8 mouse cellular contexts compared by ENCODE assay signal in genomic region chrX:70582344-70582743, GRCm38 (mm10).
A peak's percentile ranks its signal among the peaks of the same experiment; 100 is the strongest.
DNase-seq lines count a peak whose midpoint lies in the region; ATAC-seq and TF ChIP-seq lines count a peak whose summit lies in the region.
"Not testable (repeated sequence)": the region's sequence is repeated elsewhere in the genome, so short reads cannot be mapped to it uniquely, and the experiment has no call there.

No protein-coding gene starts in this region.

- intact Hi-C loops in heart, adult 2 months (cut with DNase I), result loop anchor here (2.0 to 5.0 kb wide), 4 partner anchors 130 to 800 kb away; partner anchors contain the start of gene Mamld1

- not testable (repeated sequence) for TF ChIP-seq POLR2A in heart, adult 2 months (IDR thresholded peaks at IDR 0.05; ENCODE audit: insufficient read depth, low read depth, low read length); kidney, adult 2 months (IDR thresholded peaks at IDR 0.05; ENCODE audit: low read depth, low read length)

- peak; percentile 24 for DNase-seq in brain, embryonic 18.5 days (ENCODE audit: low read depth, low spot score)
- DNase-seq in embryo, embryonic 11.5 days (ENCODE audit: low read depth, low spot score), result peak; percentile 11
- not testable (repeated sequence) for DNase-seq in heart, adult 2 months
- DNase-seq in kidney, adult 2 months, result peak; percentile 28
- DNase-seq in left cerebral cortex, adult 9 months (ENCODE audit: low spot score in 2 of 2), result peak; percentile 5 to 60
- DNase-seq in midbrain, embryonic 14.5 days, result peak; percentile 78
- peak; percentile 3 for DNase-seq in right cerebral cortex, postnatal 4 days

- TF ChIP-seq CTCF in E14TG2a.4 (conservative IDR thresholded peaks at IDR 0.05; ENCODE audit: low read length), result peak; percentile 65
- TF ChIP-seq CTCF in heart, adult 2 months (IDR thresholded peaks at IDR 0.05), result peak; percentile 80
- 0 out of 2 replicates have a peak, but pooled peaks have one; percentile 25 for TF ChIP-seq CTCF in kidney, adult 2 months (conservative IDR thresholded peaks at IDR 0.05; ENCODE audit: insufficient read depth, insufficient read length, low read depth, low read length)

- WGBS in heart, adult 2 months, result 4% methylated on average over 2 of the region's 2 CpGs
- WGBS in kidney, adult 2 months, result 6% methylated on average over 2 of the region's 2 CpGs
- 23% methylated on average over 2 of the region's 2 CpGs for WGBS in midbrain, embryonic 14.5 days

- H3K9me3 ChIP-seq in E14TG2a.4 (ENCODE audit: low read length); midbrain, embryonic 14.5 days (ENCODE audit: control insufficient read depth, low read length): not testable (repeated sequence)

- not testable (repeated sequence) for H3K27ac ChIP-seq in heart, adult 2 months; kidney, adult 2 months (ENCODE audit: insufficient read depth, low read depth, low read length); midbrain, embryonic 14.5 days (replicated peaks; ENCODE audit: low read depth, low read length)

- H3K79me2 ChIP-seq in heart, adult 2 months (replicated peaks; ENCODE audit: control insufficient read depth, insufficient read depth, low read length), result not testable (repeated sequence)

- not testable (repeated sequence) for H3K4me1 ChIP-seq in E14TG2a.4 (replicated peaks; ENCODE audit: low read depth, low read length); heart, adult 2 months (ENCODE audit: control insufficient read depth, insufficient read depth, low read length); kidney, adult 2 months (ENCODE audit: control insufficient read depth, insufficient read depth, low read length); midbrain, embryonic 14.5 days (ENCODE audit: control insufficient read depth, insufficient read depth, low read length)

- not testable (repeated sequence) for TF ChIP-seq EP300 in heart, adult 2 months (IDR thresholded peaks at IDR 0.05; ENCODE audit: insufficient read depth, low read depth, low read length)

- H3K4me2 ChIP-seq in midbrain, embryonic 14.5 days (ENCODE audit: low read length), result not testable (repeated sequence)

- not testable (repeated sequence) for H3K27me3 ChIP-seq in E14TG2a.4 (ENCODE audit: insufficient read depth, low read length); heart, adult 2 months (ENCODE audit: control insufficient read depth, insufficient read depth, low read length); kidney, adult 2 months (replicated peaks; ENCODE audit: control insufficient read depth, insufficient read depth, low read length); midbrain, embryonic 14.5 days (ENCODE audit: control insufficient read depth, insufficient read depth, low read length)

- ATAC-seq in midbrain, embryonic 14.5 days (ENCODE audit: low FRiP score, low TSS enrichment), result not testable (repeated sequence)

- not testable (repeated sequence) for H3K4me3 ChIP-seq in E14TG2a.4 (replicated peaks; ENCODE audit: low read length); heart, adult 2 months; kidney, adult 2 months (ENCODE audit: insufficient read depth, low read depth, low read length); midbrain, embryonic 14.5 days (replicated peaks; ENCODE audit: low read depth, low read length)

- H3K9ac ChIP-seq in heart, adult 2 months (ENCODE audit: low read depth, low read length); midbrain, embryonic 14.5 days (replicated peaks; ENCODE audit: low read length): not testable (repeated sequence)

- H3K36me3 ChIP-seq in E14TG2a.4 (ENCODE audit: insufficient read depth, low read length); heart, adult 2 months (ENCODE audit: control insufficient read depth, insufficient read depth, low read length); kidney, adult 2 months (ENCODE audit: control insufficient read depth, insufficient read depth, low read length); midbrain, embryonic 14.5 days (ENCODE audit: control insufficient read depth, insufficient read depth, low read length): not testable (repeated sequence)

Comparison
In these comparisons a context has a peak if more than half of its experiments do, and no peak if none do; other contexts are left out.
1. CTCF ChIP-seq: peak in every context shown above with its lines; median percentile 80 in heart, adult 2 months; 65 in E14TG2a.4; 25 in kidney, adult 2 months.